Mouse (Mus musculus) heart, adult 2 months (tissue): ENCODE data around the gene Grik2.

Source experiments
- CTCF ChIP-seq: fragments of 200-600 bp; IDR thresholded peaks from 2 replicates; pipeline ENCODE4 v1.8.1; 2022; ENCODE audit warnings: antibody characterized with exemption, mild to moderate bottlenecking, moderate library complexity
- EP300 ChIP-seq: fragments of 200-500 bp; IDR thresholded peaks from 2 replicates; pipeline ENCODE4 v1.6.1; 2011; ENCODE audit warnings: low read depth, low read length, control low read depth; ENCODE audit not compliant: insufficient read depth
- POLR2A ChIP-seq: fragments of 200-500 bp; IDR thresholded peaks from 2 replicates; pipeline ENCODE4 v1.6.1; 2011; ENCODE audit warnings: mild to moderate bottlenecking, low read depth, low read length, control low read depth; ENCODE audit not compliant: insufficient read depth

- no peak for TF ChIP-seq CTCF
- no peak for TF ChIP-seq POLR2A
- no peak for TF ChIP-seq EP300
Measured at GRCm38 (mm10) chr10:49436301-49436700, 352.3 kb downstream of the Grik2 start.
